Comparison of ENCODE assay signal across 9 mouse cellular contexts in the genomic region with DNA sequence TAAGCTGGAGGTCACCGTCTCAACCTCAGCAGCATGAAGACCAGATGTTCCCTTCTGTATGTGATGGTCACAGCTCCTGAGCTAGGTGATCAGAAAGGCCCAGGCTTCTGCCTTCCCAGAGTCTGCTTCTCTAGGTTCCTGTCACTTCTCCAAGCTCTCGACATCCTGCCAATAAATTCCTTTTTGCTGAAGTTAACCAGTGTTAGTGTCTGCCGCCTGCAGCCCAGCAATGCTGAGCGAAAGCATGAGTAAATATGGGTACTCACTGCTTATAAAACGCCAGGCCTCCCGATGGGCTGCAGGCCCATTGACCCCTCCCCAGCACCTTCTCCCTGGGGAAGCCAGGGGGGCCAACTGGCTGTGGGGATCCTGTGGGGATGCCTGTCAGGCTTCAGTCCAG.
A peak's percentile ranks its signal among the peaks of the same experiment; 100 is the strongest.
DNase-seq lines count a peak whose midpoint lies in the region; ATAC-seq and TF ChIP-seq lines count a peak whose summit lies in the region.
"Had no signal": no experiment of that assay in that cellular context is flagged by ENCODE, and none has a peak within 500 bp of the region (broad histone marks: within the 10 kb centered on the region; RNA-seq: fewer than 3 reads in every experiment).

No protein-coding gene starts in this region.

- H3K27ac ChIP-seq in left cerebral cortex, adult 2 months, result no peak overlapping the region

- ATAC-seq in megakaryocyte progenitor cell, adult 5-6 weeks (replicated peaks; ENCODE audit: poor library complexity), result no peak

- intact Hi-C loops in heart, postnatal 10 days (cut with DNase I), result no loop called here
- intact Hi-C loops in left cerebral cortex, adult 2 months (cut with DNase I), result loop anchor here (5.0 kb wide), 1 partner anchor 82 kb away; no protein-coding TSS in a partner anchor

- H3K4me3 ChIP-seq in left cerebral cortex, adult 2 months, result no peak overlapping the region

- no peak for TF ChIP-seq CTCF in left cerebral cortex, adult 2 months (IDR thresholded peaks at IDR 0.05)

- DNase-seq in embryo, embryonic 10 days (ENCODE audit: low spot score), result peak; percentile 43
- DNase-seq in embryo, embryonic 10.5 days (ENCODE audit: low spot score), result no peak
- DNase-seq in right cerebral cortex, postnatal 4 days, result peak; percentile 26
- no peak for DNase-seq in right cerebral cortex, postnatal 36 days (ENCODE audit: low spot score in 2 of 2)
- DNase-seq in heart, postnatal 10 days, result peak; percentile 72 to 73
- DNase-seq in spleen, adult 18-20 months, result no peak
- no peak for DNase-seq in left cerebral cortex, adult 2 months (ENCODE audit: extremely low spot score in 1 of 2, low spot score in 2 of 2)
- DNase-seq: B cell, adult 2 months had no signal

Comparison
In these comparisons a context has a peak if more than half of its experiments do, and no peak if none do; other contexts are left out.
1. DNase-seq: peak in embryo, embryonic 10 days (single experiment), right cerebral cortex, postnatal 4 days (single experiment) and heart, postnatal 10 days (2 of 2); none in embryo, embryonic 10.5 days (single experiment), right cerebral cortex, postnatal 36 days (0 of 2), spleen, adult 18-20 months (0 of 2) and left cerebral cortex, adult 2 months (0 of 2).